Mouse (Mus musculus): ENCODE data around the gene Cdk10.

DNA sequence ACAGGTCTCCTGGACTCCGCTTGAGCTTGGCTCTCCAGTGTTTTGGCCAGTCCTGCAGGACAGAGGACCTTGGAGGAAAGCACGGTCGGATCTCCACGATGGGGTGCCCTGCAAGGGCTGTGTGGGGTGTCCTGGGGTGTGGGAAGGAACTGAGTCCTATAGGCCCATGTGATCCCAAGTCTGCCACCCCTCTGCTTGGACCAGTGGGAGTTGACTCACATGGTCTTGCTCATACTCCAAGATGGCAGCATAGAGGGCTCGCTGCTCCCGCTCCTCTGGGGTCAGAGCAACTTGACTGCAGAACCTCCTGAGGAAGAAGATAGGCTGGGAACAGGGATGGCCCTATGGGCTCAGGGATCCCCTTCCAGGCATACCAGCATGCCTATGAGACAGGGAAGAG, 23.1 kb downstream of the Cdk10 start:
- no peak for TF ChIP-seq CTCF (IDR thresholded peaks at IDR 0.05; ENCODE audit: borderline replicate concordance, extremely low read depth, insufficient read depth, insufficient read length)
- no peak for TF ChIP-seq POLR2A (IDR thresholded peaks at IDR 0.05; ENCODE audit: borderline replicate concordance, extremely low read depth, insufficient read depth, insufficient read length, poor library complexity, severe bottlenecking)

Measured in brain, embryonic 14.5 days (tissue).